Mouse (Mus musculus): Measurements from ENCODE around the gene Fgfr2. TPM values are rescaled to one million over a fixed set of nuclear protein-coding genes. Genes with fewer than 3 reads are reported as not detected.

The Fgfr2 gene
- polyA plus RNA-seq, 1 experiment from 2014 or later = 86.9 TPM

DNA sequence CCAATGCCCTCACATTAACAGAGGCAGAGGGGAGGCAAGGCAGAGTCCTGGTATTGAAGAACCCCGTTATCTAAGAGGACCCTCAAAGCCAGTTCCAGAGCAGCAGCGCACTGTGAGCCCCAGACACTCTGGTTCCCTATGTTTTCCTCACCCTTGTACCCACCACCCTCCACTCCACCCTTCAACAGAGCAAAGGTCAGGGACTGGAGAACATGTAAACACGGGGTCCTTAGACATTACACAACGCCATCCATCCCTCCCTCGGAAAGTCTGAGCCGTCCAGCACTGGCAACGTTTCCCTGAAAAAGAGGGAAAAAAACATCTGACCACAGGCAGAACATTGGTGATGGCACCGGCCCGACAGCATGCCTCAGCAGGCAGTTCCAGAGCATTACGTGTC is 2323.7 kb downstream of the Fgfr2 start:
- Histone ChIP-seq H3K9ac (ENCODE audit: low read length) (no peak overlapping the region), H3K4me2 (ENCODE audit: low read depth) (no peak overlapping the region), H3K9me3 (ENCODE audit: control insufficient read depth, low read length) (no peaks in the 10 kb centered on the region), H3K4me3 (ENCODE audit: low read depth, low read length) (no peak overlapping the region), H3K4me1 (ENCODE audit: control insufficient read depth, insufficient read depth, low read length) (no peaks in the 10 kb centered on the region), H3K27ac (ENCODE audit: low read depth, low read length) (no peak overlapping the region), H3K36me3 (ENCODE audit: control insufficient read depth, insufficient read depth, low read length) (no peaks in the 10 kb centered on the region), H3K27me3 (ENCODE audit: control insufficient read depth, insufficient read depth, low read length) (no peaks in the 10 kb centered on the region)
- ATAC-seq (ENCODE audit: insufficient read depth, low FRiP score, low TSS enrichment) (no peak), DNase-seq (ENCODE audit: low spot score) (no peak)
- WGBS = 89% methylated on average over 10 of the region's 10 CpGs

DNA sequence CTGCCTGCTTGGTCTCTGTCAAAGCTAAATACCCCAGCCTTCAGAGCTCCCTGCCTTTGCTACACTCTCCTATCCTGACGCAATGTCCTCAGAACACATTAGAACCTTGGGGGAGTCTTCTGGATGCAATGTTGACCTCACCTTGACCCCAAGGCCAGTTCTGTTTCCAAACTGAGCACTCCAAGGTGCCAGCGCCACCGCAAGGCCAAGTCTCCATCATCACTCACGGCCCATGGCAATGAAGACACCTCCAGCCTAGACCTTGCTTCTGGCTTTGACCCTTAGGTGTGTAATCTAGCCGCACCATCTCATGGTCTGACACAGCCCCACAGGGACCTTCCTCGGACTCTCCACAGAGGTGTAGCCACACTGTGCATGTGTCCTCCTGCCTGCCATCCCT is 2325.6 kb downstream of the Fgfr2 start:
- DNase-seq (ENCODE audit: low spot score) (no peak), ATAC-seq (ENCODE audit: insufficient read depth, low FRiP score, low TSS enrichment) (no peak)
- Histone ChIP-seq H3K9me3 (ENCODE audit: control insufficient read depth, low read length) (no peaks in the 10 kb centered on the region), H3K36me3 (ENCODE audit: control insufficient read depth, insufficient read depth, low read length) (no peaks in the 10 kb centered on the region), H3K9ac (ENCODE audit: low read length) (no peak overlapping the region), H3K4me2 (ENCODE audit: low read depth) (no peak overlapping the region), H3K4me1 (ENCODE audit: control insufficient read depth, insufficient read depth, low read length) (no peaks in the 10 kb centered on the region), H3K4me3 (ENCODE audit: low read depth, low read length) (no peak overlapping the region), H3K27me3 (ENCODE audit: control insufficient read depth, insufficient read depth, low read length) (no peaks in the 10 kb centered on the region), H3K27ac (ENCODE audit: low read depth, low read length) (no peak overlapping the region)
- 92% methylated on average over 6 of the region's 6 CpGs for WGBS

DNA sequence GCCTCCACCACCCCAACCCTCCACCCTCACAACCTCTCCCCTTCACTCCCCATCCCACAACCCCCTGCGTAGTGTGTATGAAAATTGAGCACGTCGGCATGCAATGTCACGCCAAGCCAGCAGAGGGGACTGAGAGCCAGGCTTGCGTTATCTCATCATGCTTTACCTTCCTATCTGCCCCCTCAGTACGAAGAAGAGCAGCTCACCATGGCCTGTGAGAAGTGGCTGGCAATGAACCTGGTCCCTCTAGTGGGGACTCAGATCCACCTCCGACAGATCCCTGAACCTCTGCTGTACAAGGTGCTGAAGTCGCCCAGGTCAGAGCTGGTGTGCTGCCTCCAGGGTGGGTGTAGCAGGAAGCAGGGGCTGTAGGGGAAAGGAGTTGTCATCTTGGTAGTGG is 2326.4 kb downstream of the Fgfr2 start:
- Histone ChIP-seq H3K4me2 (ENCODE audit: low read depth) (no peak overlapping the region), H3K9me3 (ENCODE audit: control insufficient read depth, low read length) (no peaks in the 10 kb centered on the region)
- DNase-seq (ENCODE audit: low spot score) = no peak

DNA sequence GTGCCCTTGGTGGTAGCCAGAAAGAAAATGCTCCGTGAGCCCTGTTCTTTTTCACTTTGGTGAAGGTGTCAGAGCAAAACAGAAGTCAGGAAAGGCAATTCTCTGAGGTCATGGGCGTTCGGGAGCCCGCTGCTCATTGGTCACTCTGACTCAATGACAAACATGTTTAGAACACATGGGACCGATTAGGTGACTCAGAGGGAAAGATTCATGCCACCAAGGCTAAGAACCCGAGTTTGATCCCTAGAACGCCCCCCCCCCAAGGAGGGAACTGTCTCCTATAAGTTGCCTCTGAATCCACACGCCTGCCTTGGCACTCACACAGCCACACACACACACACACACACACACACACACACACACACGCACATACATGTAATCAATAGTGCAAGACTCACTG is 2329.5 kb downstream of the Fgfr2 start:
- H3K9me3 ChIP-seq (ENCODE audit: control insufficient read depth, low read length) = no peaks in the 10 kb centered on the region
- WGBS = 91% methylated on average over 9 of the region's 9 CpGs
- no peak for DNase-seq (ENCODE audit: low spot score)

More for the DNA sequence above, 2326.4 kb downstream of the Fgfr2 start:
- no peak overlapping the region for H3K4me3 ChIP-seq (ENCODE audit: low read depth, low read length)
- no peak for ATAC-seq (ENCODE audit: insufficient read depth, low FRiP score, low TSS enrichment)
- H3K9ac ChIP-seq (ENCODE audit: low read length) = no peak overlapping the region
- H3K27ac ChIP-seq (ENCODE audit: low read depth, low read length) = no peak overlapping the region
- H3K4me1 ChIP-seq (ENCODE audit: control insufficient read depth, insufficient read depth, low read length) = no peaks in the 10 kb centered on the region
- no peaks in the 10 kb centered on the region for H3K27me3 ChIP-seq (ENCODE audit: control insufficient read depth, insufficient read depth, low read length)
- 71% methylated on average over 8 of the region's 8 CpGs for WGBS
- no peaks in the 10 kb centered on the region for H3K36me3 ChIP-seq (ENCODE audit: control insufficient read depth, insufficient read depth, low read length)

DNA sequence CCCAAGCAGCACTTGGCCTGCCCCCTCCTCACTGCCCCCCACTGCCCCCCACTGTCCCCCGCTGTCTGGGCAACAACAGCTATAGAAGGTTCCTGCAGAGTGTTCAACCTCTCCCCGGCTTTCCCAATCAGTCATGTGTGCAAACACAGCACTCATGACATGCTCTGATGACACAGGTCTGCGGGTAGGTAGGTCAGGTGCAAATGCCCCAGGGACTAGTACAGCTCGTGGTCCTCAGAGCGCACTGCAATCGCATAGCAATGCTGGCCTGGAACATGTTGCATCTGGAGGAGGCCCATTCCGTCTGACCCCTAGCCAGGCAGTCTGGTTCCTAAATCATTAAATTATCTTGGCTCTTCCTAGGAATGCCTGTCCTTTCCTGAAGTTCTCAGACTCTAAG is 2333.7 kb downstream of the Fgfr2 start:
- no peaks in the 10 kb centered on the region for H3K4me1 ChIP-seq (ENCODE audit: control insufficient read depth, insufficient read depth, low read length)
- no peak overlapping the region for H3K9ac ChIP-seq (ENCODE audit: low read length)
- H3K9me3 ChIP-seq (ENCODE audit: control insufficient read depth, low read length) = no peaks in the 10 kb centered on the region
- no peak overlapping the region for H3K27ac ChIP-seq (ENCODE audit: low read depth, low read length)
- DNase-seq (ENCODE audit: low spot score) = no peak
- ATAC-seq (ENCODE audit: insufficient read depth, low FRiP score, low TSS enrichment) = no peak
- 86% methylated on average over 7 of the region's 7 CpGs for WGBS
- no peak overlapping the region for H3K4me3 ChIP-seq (ENCODE audit: low read depth, low read length)
- no peak overlapping the region for H3K4me2 ChIP-seq (ENCODE audit: low read depth)
- H3K36me3 ChIP-seq (ENCODE audit: control insufficient read depth, insufficient read depth, low read length) = no peaks in the 10 kb centered on the region
- H3K27me3 ChIP-seq (ENCODE audit: control insufficient read depth, insufficient read depth, low read length) = no peaks in the 10 kb centered on the region

More for the DNA sequence above, 2329.5 kb downstream of the Fgfr2 start:
- H3K4me1 ChIP-seq (ENCODE audit: control insufficient read depth, insufficient read depth, low read length) = no peaks in the 10 kb centered on the region
- H3K27me3 ChIP-seq (ENCODE audit: control insufficient read depth, insufficient read depth, low read length) = no peaks in the 10 kb centered on the region
- no peak overlapping the region for H3K27ac ChIP-seq (ENCODE audit: low read depth, low read length)
- H3K4me3 ChIP-seq (ENCODE audit: low read depth, low read length) = no peak overlapping the region
- no peaks in the 10 kb centered on the region for H3K36me3 ChIP-seq (ENCODE audit: control insufficient read depth, insufficient read depth, low read length)
- ATAC-seq (ENCODE audit: insufficient read depth, low FRiP score, low TSS enrichment) = no peak
- no peak overlapping the region for H3K9ac ChIP-seq (ENCODE audit: low read length)
- H3K4me2 ChIP-seq (ENCODE audit: low read depth) = no peak overlapping the region

DNA sequence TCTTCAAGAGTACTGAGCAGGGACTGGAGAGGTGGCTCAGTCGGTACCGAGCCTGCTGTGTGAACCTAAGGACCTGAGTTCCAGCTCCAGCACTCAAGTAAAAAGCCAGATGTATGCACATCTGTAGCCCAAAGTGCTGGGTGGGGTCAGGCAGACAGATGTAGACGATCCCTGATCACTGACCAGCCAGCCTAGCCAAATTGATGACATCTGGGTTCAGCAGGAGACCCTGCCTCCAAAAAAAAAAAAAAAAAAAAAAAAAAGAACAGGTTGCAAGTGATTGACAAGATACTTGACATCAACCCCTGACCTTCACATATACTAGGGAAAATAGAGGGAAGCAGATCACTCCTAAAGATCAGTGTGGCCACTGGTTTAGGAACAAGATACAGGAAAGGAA is 2334.2 kb downstream of the Fgfr2 start:
- Histone ChIP-seq H3K4me3 (ENCODE audit: low read depth, low read length) (no peak overlapping the region), H3K27me3 (ENCODE audit: control insufficient read depth, insufficient read depth, low read length) (no peaks in the 10 kb centered on the region), H3K9me3 (ENCODE audit: control insufficient read depth, low read length) (no peaks in the 10 kb centered on the region), H3K27ac (ENCODE audit: low read depth, low read length) (no peak overlapping the region), H3K9ac (ENCODE audit: low read length) (no peak overlapping the region), H3K4me1 (ENCODE audit: control insufficient read depth, insufficient read depth, low read length) (no peaks in the 10 kb centered on the region), H3K4me2 (ENCODE audit: low read depth) (no peak overlapping the region), H3K36me3 (ENCODE audit: control insufficient read depth, insufficient read depth, low read length) (no peaks in the 10 kb centered on the region)
- DNase-seq (ENCODE audit: low spot score) (no peak), ATAC-seq (ENCODE audit: insufficient read depth, low FRiP score, low TSS enrichment) (no peak)
- 76% methylated on average over 3 of the region's 3 CpGs for WGBS

DNA sequence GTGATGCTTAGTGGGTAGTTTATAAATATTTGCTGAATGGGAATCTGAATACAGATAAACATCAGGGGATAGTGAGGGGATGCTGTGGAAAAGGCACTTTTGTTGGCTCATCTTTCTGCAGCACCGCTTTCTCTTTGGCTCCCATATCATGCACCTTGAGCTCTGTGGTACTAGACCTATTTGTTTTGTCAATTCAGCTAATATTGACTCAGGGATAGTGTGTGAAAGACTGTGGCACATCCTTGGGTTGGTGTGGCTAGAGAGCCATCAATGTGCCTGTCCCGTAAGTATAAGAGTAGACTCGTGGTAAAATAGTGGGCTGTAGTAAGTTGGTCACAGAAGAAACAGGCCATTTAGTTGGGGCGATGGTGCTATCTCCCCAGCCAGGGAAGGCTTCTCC is 2335.6 kb downstream of the Fgfr2 start:
- DNase-seq (ENCODE audit: low spot score) = no peak
- no peak overlapping the region for H3K4me3 ChIP-seq (ENCODE audit: low read depth, low read length)
- H3K27me3 ChIP-seq (ENCODE audit: control insufficient read depth, insufficient read depth, low read length) = no peaks in the 10 kb centered on the region
- WGBS = 93% methylated on average over 4 of the region's 4 CpGs
- H3K9me3 ChIP-seq (ENCODE audit: control insufficient read depth, low read length) = no peaks in the 10 kb centered on the region
- H3K4me1 ChIP-seq (ENCODE audit: control insufficient read depth, insufficient read depth, low read length) = no peaks in the 10 kb centered on the region
- H3K27ac ChIP-seq (ENCODE audit: low read depth, low read length) = no peak overlapping the region
- H3K36me3 ChIP-seq (ENCODE audit: control insufficient read depth, insufficient read depth, low read length) = no peaks in the 10 kb centered on the region
- no peak overlapping the region for H3K4me2 ChIP-seq (ENCODE audit: low read depth)
- no peak overlapping the region for H3K9ac ChIP-seq (ENCODE audit: low read length)
- no peak for ATAC-seq (ENCODE audit: insufficient read depth, low FRiP score, low TSS enrichment)

DNA sequence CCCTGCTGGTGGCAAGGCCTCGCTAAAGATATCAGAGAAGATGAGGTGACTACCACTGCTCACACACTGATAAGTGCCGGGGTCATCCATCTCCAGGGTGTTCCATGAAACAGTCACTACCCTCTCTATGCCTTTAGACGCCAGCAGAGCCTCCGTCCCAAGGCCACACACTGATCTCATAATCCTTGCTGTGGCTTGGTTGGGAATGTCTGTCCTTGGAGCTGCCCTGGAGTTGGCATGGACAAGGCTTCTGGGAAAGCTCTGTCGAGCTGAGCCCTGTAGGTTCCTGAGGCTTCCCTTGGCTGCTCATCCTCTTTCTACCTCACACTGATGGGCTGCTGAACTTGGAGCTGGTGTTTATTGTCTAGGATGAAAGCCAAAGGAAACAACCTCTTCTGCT is 2336.4 kb downstream of the Fgfr2 start:
- H3K9me3 ChIP-seq (ENCODE audit: control insufficient read depth, low read length) = no peaks in the 10 kb centered on the region
- no peaks in the 10 kb centered on the region for H3K27me3 ChIP-seq (ENCODE audit: control insufficient read depth, insufficient read depth, low read length)
- no peak overlapping the region for H3K4me2 ChIP-seq (ENCODE audit: low read depth)
- no peaks in the 10 kb centered on the region for H3K4me1 ChIP-seq (ENCODE audit: control insufficient read depth, insufficient read depth, low read length)
- ATAC-seq (ENCODE audit: insufficient read depth, low FRiP score, low TSS enrichment) (no peak), DNase-seq (ENCODE audit: low spot score) (no peak)
- H3K9ac ChIP-seq (ENCODE audit: low read length) = no peak overlapping the region
- no peak overlapping the region for H3K4me3 ChIP-seq (ENCODE audit: low read depth, low read length)
- 79% methylated on average over 5 of the region's 5 CpGs for WGBS
- H3K27ac ChIP-seq (ENCODE audit: low read depth, low read length) = no peak overlapping the region
- no peaks in the 10 kb centered on the region for H3K36me3 ChIP-seq (ENCODE audit: control insufficient read depth, insufficient read depth, low read length)

DNA sequence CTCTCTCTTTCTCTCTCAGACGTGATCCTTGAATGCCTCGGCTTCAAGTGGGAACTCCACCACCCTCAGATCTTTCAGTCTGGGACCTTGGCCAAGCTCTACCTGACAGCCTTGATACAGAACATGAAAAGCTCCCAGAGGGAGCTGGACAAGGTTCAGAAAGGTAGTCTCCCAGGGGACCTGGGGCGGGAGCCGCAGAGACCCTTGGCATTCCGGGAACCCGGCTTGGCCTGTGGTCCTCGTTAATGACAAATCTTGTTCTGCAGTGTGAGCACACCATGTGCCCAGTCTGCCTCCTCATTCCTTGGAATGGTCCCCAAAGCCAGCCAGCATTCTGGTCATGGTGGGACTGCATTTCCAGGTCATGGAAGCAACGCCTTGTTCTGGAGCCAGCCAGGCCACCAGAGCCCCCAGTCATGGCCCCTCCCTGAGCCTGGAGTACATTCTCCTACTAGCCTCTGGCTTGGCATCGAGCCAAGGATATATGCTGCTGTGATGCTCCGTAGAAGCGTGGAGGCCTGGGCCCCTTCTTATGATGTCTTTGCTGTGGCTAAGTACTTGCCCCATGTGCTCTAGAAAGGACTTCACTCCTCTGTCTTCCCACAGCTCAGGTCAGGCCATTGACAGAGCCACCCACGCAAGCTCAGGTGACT is 2337.1 kb downstream of the Fgfr2 start:
- no peak for ATAC-seq (ENCODE audit: insufficient read depth, low FRiP score, low TSS enrichment)

More for the DNA sequence above, 2337.1 kb downstream of the Fgfr2 start:
- H3K9me3 ChIP-seq (ENCODE audit: control insufficient read depth, low read length) = no peaks in the 10 kb centered on the region
- DNase-seq (ENCODE audit: low spot score) = no peak
- H3K4me3 ChIP-seq (ENCODE audit: low read depth, low read length) = no peak overlapping the region
- H3K9ac ChIP-seq (ENCODE audit: low read length) = no peak overlapping the region
- no peaks in the 10 kb centered on the region for H3K36me3 ChIP-seq (ENCODE audit: control insufficient read depth, insufficient read depth, low read length)
- WGBS = 89% methylated on average over 12 of the region's 12 CpGs
- H3K27me3 ChIP-seq (ENCODE audit: control insufficient read depth, insufficient read depth, low read length) = no peaks in the 10 kb centered on the region
- H3K27ac ChIP-seq (ENCODE audit: low read depth, low read length) = no peak overlapping the region
- no peaks in the 10 kb centered on the region for H3K4me1 ChIP-seq (ENCODE audit: control insufficient read depth, insufficient read depth, low read length)
- H3K4me2 ChIP-seq (ENCODE audit: low read depth) = no peak overlapping the region
